Mouse (Mus musculus): ENCODE measurements at regions not wholly inside any gene's neighbourhood (a gene's known extent, or its start where the extent isn't known, plus 50 kb on each side); places are given as distances from the start of the nearest gene placed in this dataset.

GRCm38 (mm10) chr5:18916688-18917285 lies 310.0 kb upstream of the Magi2 start:
- Histone ChIP-seq H3K27ac (no peak overlapping the region), H3K4me3 (no peak overlapping the region), H3K27me3 (ENCODE audit: low read depth, poor library complexity, severe bottlenecking) (no peaks in the 10 kb centered on the region), H3K4me1 (no peaks in the 10 kb centered on the region), H3K36me3 (no peaks in the 10 kb centered on the region), H3K9me3 (replicated peaks) (no peaks in the 10 kb centered on the region)
- peak; percentile 45 for DNase-seq (ENCODE audit: low spot score)
- WGBS, result 48% methylated on average over 7 of the region's 7 CpGs

- no peak for DNase-seq (ENCODE audit: low spot score)
- H3K4me3 ChIP-seq, result no peak overlapping the region
- H3K4me1 ChIP-seq, result no peaks in the 10 kb centered on the region
- H3K27ac ChIP-seq, result no peak overlapping the region
- no peaks in the 10 kb centered on the region for H3K36me3 ChIP-seq
- H3K9me3 ChIP-seq (replicated peaks), result no peaks in the 10 kb centered on the region
- H3K27me3 ChIP-seq (ENCODE audit: low read depth, poor library complexity, severe bottlenecking), result no peaks in the 10 kb centered on the region
- WGBS, result 66% methylated on average over 4 of the region's 4 CpGs
Measured at GRCm38 (mm10) chr5:18953875-18954474, 272.9 kb upstream of the Magi2 start.

Data from limb, embryonic 10.5 days (tissue).